Mouse (Mus musculus) heart, postnatal 0 days (tissue): Measurements from ENCODE around the gene Ywhaq.

Experiments used
- CTCF ChIP-seq: IDR thresholded peaks from 2 replicates; pipeline ENCODE4 v1.5.1; 2016; ENCODE audit warnings: antibody characterized with exemption, control low read depth, low read depth
- EP300 ChIP-seq: IDR thresholded peaks from 2 replicates; pipeline ENCODE4 v1.6.1; 2016; ENCODE audit warnings: antibody characterized with exemption, low read depth

- TF ChIP-seq EP300 = peak; percentile 97
- TF ChIP-seq CTCF = peak; percentile 70
These were observed 44.2 kb downstream of the Ywhaq start, which contains the start of gene Adam17 for GRCm38 (mm10) chr12:21373100-21373819.
